Mouse (Mus musculus) midbrain, embryonic 11.5 days (tissue): ENCODE data around the gene Notch2. TPM values are rescaled to one million over a fixed set of nuclear protein-coding genes. Genes with fewer than 3 reads are reported as not detected.
"Not testable (repeated sequence)": the region's sequence is repeated elsewhere in the genome, so short reads cannot be mapped to it uniquely, and the experiment has no call there.

Experiments
- ATAC-seq: fragments of 200-750 bp; cut with Nextera tagmentation; 2 replicates; pipeline ENCODE4 v1.8.0; 2017; ENCODE audit warnings: moderate TSS enrichment, moderate library complexity; ENCODE audit not compliant: low FRiP score
- DNase-seq: peaks from one replicate; pipeline ENCODE4 v3.0.0; 2015; ENCODE audit warnings: low spot score; ENCODE audit errors: missing footprints
- H3K27ac ChIP-seq: fragments of 300-500 bp; sonication (generic); 2 replicates; pipeline ENCODE4 v1.5.1; 2014; ENCODE audit warnings: low read depth, low read length
- H3K27me3 ChIP-seq: fragments of 300-500 bp; sonication (generic); 2 replicates; pipeline ENCODE4 v1.6.1; 2014; ENCODE audit warnings: mild to moderate bottlenecking, low read length, moderate library complexity, mixed read lengths; ENCODE audit not compliant: control insufficient read depth, insufficient read depth
- H3K36me3 ChIP-seq: fragments of 300-500 bp; sonication (generic); 2 replicates; pipeline ENCODE4 v1.6.1; 2014; ENCODE audit warnings: mild to moderate bottlenecking, low read length, moderate library complexity, mixed read lengths; ENCODE audit not compliant: control insufficient read depth, insufficient read depth
- H3K4me1 ChIP-seq: fragments of 300-500 bp; sonication (generic); 2 replicates; pipeline ENCODE4 v1.6.1; 2014; ENCODE audit warnings: low read length; ENCODE audit not compliant: control insufficient read depth, insufficient read depth
- H3K4me2 ChIP-seq: fragments of 300-500 bp; sonication (generic); 2 replicates; pipeline ENCODE4 v1.6.1; 2014; ENCODE audit warnings: mild to moderate bottlenecking, moderate library complexity
- H3K4me3 ChIP-seq: fragments of 300-500 bp; sonication (generic); 2 replicates; pipeline ENCODE4 v1.5.1; 2014; ENCODE audit warnings: low read depth, low read length
- H3K9ac ChIP-seq: fragments of 300-500 bp; sonication (generic); 2 replicates; pipeline ENCODE4 v1.6.1; 2014; ENCODE audit warnings: low read length
- H3K9me3 ChIP-seq: fragments of 300-500 bp; sonication (generic); 2 replicates; pipeline ENCODE4 v1.6.1; 2016; ENCODE audit warnings: low read length; ENCODE audit not compliant: control insufficient read depth
- WGBS: fragments of 180-500 bp; shearing (Covaris S2); extraction: QIAGEN DNeasy Blood & Tissue Kit; methylation state at CpG from one replicate; pipeline ENCODE4 v1.1.7; 2014; 5-methylcytosine and 5-hydroxymethylcytosine counted together
- polyA plus RNA-seq: library from polyadenylated mRNA; unstranded; fragments of >200 nt; fragmentation: Nextera tagmentation; extraction: Ambion mirVana; gene quantifications from 2 replicates; pipeline ENCODE4 v1.2.1, GENCODE M21; 2014

Gene Notch2
- polyA plus RNA-seq, 1 experiment from 2014 or later, result 17.6 TPM

DNA sequence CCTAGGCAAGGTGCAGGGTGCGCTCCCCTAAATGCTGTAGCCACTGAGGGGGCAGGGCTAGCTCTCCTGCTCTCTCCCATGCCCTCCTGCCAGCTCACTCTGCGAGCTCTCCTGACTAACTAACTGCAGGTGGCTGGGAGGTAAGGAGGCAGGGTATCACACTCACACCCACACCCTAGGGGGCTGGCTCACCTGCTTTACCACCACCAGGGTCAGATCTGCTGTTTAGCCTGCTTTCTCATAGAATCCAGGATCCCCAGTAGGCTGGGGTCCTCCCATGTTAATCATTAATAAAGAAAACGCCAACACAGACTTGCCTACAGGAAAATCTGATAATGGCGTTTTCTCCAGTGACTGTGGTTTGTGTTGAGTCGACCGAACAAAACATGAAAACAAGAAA, 106.0 kb downstream of the Notch2 start:
- peaks cover 2% of the 10 kb centered on the region; the same call in 1 of the 2 replicates for H3K4me1 ChIP-seq
- H3K4me2 ChIP-seq, result no peak overlapping the region
- DNase-seq (no peak), ATAC-seq (no peak)
- H3K4me3 ChIP-seq, result no peak overlapping the region
- no peak overlapping the region for H3K9ac ChIP-seq
- H3K36me3 ChIP-seq, result peaks cover 11% of the 10 kb centered on the region
- 95% methylated on average over 6 of the region's 6 CpGs for WGBS
- H3K27ac ChIP-seq, result no peak overlapping the region
- no peaks in the 10 kb centered on the region for H3K9me3 ChIP-seq
- H3K27me3 ChIP-seq, result no peaks in the 10 kb centered on the region

DNA sequence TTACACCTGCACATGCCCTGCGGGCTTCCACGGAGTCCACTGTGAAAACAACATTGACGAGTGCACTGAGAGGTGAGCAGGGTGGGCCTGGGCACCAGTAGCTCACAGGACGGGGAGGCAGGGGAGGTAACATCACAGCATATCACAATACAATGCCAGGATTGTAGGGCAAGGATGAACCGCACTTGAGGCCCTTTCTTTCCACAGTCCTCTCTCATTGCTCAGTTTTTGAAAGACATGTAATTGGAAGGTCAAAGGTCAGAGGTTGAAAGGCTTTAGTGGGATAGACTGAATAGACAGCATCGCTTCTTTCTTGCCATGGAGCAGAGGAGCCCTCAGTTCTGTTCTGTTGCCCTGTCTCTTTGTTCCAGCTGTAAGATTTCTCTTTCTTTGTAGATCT, 107.6 kb downstream of the Notch2 start:
- no peak overlapping the region for H3K27ac ChIP-seq
- peaks cover 11% of the 10 kb centered on the region for H3K36me3 ChIP-seq
- ATAC-seq (no peak), DNase-seq (peak; percentile 86)
- H3K9me3 ChIP-seq, result no peaks in the 10 kb centered on the region
- H3K27me3 ChIP-seq, result no peaks in the 10 kb centered on the region
- H3K9ac ChIP-seq, result no peak overlapping the region
- H3K4me2 ChIP-seq, result no peak overlapping the region
- no peak overlapping the region for H3K4me3 ChIP-seq
- peaks cover 2% of the 10 kb centered on the region; the same call in 1 of the 2 replicates for H3K4me1 ChIP-seq
- WGBS, result 23% methylated on average over 6 of the region's 6 CpGs

DNA sequence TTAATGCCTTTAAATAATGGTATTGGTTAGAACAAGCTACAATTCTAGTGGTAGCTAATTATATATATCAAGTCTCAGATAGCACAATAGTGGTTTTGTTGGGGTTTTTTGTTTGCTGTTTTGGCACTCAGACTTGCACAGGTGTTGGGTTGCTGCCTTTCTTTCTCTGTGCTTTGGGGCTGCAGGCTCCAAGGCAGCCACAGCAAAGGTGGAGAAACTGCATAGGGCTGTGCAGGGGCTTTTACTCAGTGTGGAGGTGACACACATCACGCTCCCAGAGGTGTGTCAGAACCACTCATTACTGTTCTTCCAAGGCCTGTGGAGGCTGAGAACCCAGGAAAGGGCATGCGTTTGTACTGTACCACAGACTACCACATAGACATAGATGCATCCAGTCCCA, 114.4 kb downstream of the Notch2 start:
- Histone ChIP-seq H3K27me3 (no peaks in the 10 kb centered on the region), H3K4me2 (no peak overlapping the region), H3K9me3 (no peaks in the 10 kb centered on the region), H3K27ac (no peak overlapping the region), H3K36me3 (peaks cover 8% of the 10 kb centered on the region; the same call in 1 of the 2 replicates), H3K4me3 (no peak overlapping the region), H3K4me1 (no peaks in the 10 kb centered on the region), H3K9ac (no peak overlapping the region)
- WGBS, result 97% methylated on average over 2 of the region's 2 CpGs
- ATAC-seq, result no peak
- DNase-seq, result no peak

DNA sequence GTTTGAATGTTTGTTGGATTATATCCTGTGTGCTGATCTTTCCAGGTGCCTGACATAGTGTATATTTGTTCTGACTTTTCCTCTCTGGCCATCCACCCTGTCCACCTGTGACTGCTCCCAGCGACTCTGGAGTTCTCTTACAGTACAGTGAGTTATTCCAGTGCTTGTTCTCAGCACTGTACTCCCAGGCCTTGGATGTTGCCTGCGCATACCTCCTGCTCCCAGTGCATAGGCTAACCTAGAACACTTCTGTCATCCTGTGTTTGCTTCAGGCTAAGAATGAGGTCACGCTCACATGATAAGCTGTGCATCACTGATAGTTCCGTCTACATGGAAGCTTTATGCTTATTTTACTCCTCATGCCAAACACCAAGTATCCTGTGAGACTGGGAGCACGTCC, 115.4 kb downstream of the Notch2 start:
- DNase-seq (no peak), ATAC-seq (no peak)
- Histone ChIP-seq H3K4me1 (no peaks in the 10 kb centered on the region), H3K4me2 (no peak overlapping the region), H3K9me3 (no peaks in the 10 kb centered on the region), H3K9ac (no peak overlapping the region), H3K27me3 (no peaks in the 10 kb centered on the region), H3K27ac (no peak overlapping the region), H3K4me3 (no peak overlapping the region), H3K36me3 (peaks cover 5% of the 10 kb centered on the region; the same call in 1 of the 2 replicates)
- WGBS, result 89% methylated on average over 5 of the region's 5 CpGs

DNA sequence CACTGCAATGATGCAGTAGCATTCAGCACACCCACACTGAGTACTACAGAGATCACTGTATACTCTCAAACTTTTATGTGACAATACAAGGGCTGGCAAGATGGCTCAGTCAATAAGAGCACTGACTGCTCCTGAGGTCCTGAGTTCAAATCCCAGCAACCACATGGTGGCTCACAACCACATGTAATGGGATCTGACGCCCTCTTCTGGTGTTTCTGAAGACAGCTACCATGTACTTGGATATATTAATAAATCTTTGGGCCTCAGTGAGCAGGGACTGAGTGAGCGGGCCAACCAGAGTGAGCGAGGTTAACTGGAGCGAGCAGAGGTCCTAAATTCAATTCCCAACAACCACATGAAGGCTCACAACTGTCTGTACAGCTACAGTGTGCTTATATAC, 118.8 kb downstream of the Notch2 start:
- H3K4me1 ChIP-seq, H3K9ac ChIP-seq, H3K27me3 ChIP-seq, H3K27ac ChIP-seq, DNase-seq, H3K4me2 ChIP-seq, H3K9me3 ChIP-seq, H3K4me3 ChIP-seq, ATAC-seq, H3K36me3 ChIP-seq: not testable (repeated sequence)
- WGBS, result 95% methylated on average over 4 of the region's 4 CpGs

DNA sequence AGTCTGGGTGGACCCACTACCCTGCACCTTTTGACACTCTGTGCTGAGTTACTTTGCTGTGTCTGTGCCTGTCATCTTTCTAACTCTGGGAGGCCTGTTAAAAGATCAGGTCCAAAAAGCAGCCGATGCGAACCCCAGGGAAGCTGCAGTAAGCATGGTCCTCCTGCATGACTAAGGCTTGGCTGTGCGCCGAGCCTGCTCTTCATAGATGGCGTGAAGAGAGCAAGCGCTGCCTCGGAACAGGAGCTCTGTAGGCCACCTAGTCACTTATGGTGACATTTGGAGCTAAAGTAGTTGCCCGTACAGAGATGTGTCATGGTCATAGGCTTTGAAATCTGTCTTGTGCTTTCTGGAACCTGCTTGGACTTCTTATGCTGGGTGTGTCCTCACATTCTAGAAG, 119.3 kb downstream of the Notch2 start:
- ATAC-seq (no peak), DNase-seq (peak; percentile 68)
- no peaks in the 10 kb centered on the region for H3K27me3 ChIP-seq
- no peak overlapping the region for H3K4me2 ChIP-seq
- no peak overlapping the region for H3K27ac ChIP-seq
- H3K36me3 ChIP-seq, result peaks cover 10% of the 10 kb centered on the region
- 95% methylated on average over 8 of the region's 8 CpGs for WGBS
- H3K9ac ChIP-seq, result no peak overlapping the region
- H3K4me1 ChIP-seq, result no peaks in the 10 kb centered on the region
- no peak overlapping the region for H3K4me3 ChIP-seq
- no peaks in the 10 kb centered on the region for H3K9me3 ChIP-seq

DNA sequence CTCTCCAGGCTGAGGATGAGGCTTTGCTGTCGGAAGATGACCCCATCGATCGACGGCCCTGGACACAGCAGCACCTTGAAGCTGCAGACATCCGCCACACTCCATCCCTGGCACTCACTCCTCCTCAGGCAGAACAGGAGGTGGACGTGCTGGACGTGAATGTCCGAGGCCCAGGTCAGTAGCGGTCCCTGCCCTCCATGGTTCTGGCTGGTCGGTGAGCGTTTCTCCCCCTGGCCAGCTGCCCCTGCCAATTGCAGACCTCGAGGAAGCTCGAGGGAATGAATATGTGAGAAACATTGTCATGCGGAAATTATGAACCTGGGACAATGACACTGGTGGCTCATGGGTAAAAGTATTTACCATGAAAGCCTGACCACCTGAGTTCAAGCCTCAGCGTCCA, 128.1 kb downstream of the Notch2 start:
- Histone ChIP-seq H3K4me3 (no peak overlapping the region), H3K4me2 (no peak overlapping the region), H3K36me3 (peaks cover 29% of the 10 kb centered on the region), H3K27ac (no peak overlapping the region), H3K4me1 (no peaks in the 10 kb centered on the region), H3K9me3 (no peaks in the 10 kb centered on the region), H3K9ac (no peak overlapping the region), H3K27me3 (no peaks in the 10 kb centered on the region)
- ATAC-seq, result no peak
- WGBS, result 93% methylated on average over 15 of the region's 15 CpGs
- DNase-seq, result peak; percentile 73

DNA sequence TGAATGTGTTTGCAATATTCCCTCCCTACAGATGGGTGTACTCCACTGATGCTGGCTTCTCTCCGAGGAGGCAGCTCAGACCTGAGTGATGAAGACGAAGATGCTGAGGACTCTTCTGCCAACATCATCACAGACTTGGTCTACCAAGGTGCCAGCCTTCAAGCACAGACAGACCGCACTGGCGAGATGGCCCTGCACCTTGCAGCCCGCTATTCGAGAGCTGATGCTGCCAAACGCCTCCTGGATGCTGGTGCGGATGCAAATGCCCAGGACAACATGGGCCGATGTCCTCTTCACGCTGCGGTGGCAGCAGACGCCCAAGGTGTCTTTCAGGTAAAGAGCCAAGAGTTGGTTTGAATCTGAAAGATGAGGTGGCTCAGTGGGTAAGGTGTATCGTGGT, 129.5 kb downstream of the Notch2 start:
- ATAC-seq, result no peak
- WGBS, result 97% methylated on average over 13 of the region's 13 CpGs
- H3K36me3 ChIP-seq, result peaks cover 31% of the 10 kb centered on the region

DNA sequence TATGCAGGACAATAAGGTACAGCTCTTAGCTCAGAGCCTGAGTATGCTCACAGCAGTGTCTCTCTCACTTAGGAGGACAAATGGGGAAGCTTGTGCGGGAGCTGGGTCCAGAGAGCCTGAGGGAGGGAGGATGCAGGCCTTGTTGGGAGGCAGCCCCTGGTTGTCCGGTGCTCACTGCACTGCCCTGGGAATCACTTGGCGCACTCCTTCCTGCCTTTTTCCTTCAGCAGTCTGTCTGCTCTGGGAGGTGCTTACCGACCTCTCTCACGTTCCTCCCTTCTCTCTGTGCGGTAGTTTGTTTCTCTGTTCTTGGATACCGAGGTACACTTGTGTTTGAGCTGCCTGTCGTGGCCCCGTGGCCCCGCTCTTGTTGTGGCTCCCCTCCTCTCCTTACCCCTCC, 131.9 kb downstream of the Notch2 start:
- Histone ChIP-seq H3K4me1 (no peaks in the 10 kb centered on the region), H3K4me3 (no peak overlapping the region), H3K36me3 (peaks cover 24% of the 10 kb centered on the region), H3K9me3 (no peaks in the 10 kb centered on the region), H3K27me3 (no peaks in the 10 kb centered on the region), H3K4me2 (no peak overlapping the region), H3K9ac (no peak overlapping the region), H3K27ac (no peak overlapping the region)
- ATAC-seq (no peak), DNase-seq (peak; percentile 49)
- 90% methylated on average over 10 of the region's 10 CpGs for WGBS

More for the DNA sequence above, 129.5 kb downstream of the Notch2 start:
- Histone ChIP-seq H3K4me1 (no peaks in the 10 kb centered on the region), H3K9me3 (no peaks in the 10 kb centered on the region), H3K4me2 (no peak overlapping the region), H3K9ac (no peak overlapping the region), H3K27ac (no peak overlapping the region), H3K4me3 (no peak overlapping the region), H3K27me3 (no peaks in the 10 kb centered on the region)
- DNase-seq, result peak; percentile 78
